Mouse (Mus musculus): ENCODE results near the gene Eef1a1. TPM values are rescaled to one million over a fixed set of nuclear protein-coding genes. Genes with fewer than 3 reads are reported as not detected.
"Not testable (repeated sequence)": the region's sequence is repeated elsewhere in the genome, so short reads cannot be mapped to it uniquely, and the experiment has no call there.

Eef1a1 gene
- polyA plus RNA-seq, 1 experiment from 2014 or later = 4,476 TPM

DNA sequence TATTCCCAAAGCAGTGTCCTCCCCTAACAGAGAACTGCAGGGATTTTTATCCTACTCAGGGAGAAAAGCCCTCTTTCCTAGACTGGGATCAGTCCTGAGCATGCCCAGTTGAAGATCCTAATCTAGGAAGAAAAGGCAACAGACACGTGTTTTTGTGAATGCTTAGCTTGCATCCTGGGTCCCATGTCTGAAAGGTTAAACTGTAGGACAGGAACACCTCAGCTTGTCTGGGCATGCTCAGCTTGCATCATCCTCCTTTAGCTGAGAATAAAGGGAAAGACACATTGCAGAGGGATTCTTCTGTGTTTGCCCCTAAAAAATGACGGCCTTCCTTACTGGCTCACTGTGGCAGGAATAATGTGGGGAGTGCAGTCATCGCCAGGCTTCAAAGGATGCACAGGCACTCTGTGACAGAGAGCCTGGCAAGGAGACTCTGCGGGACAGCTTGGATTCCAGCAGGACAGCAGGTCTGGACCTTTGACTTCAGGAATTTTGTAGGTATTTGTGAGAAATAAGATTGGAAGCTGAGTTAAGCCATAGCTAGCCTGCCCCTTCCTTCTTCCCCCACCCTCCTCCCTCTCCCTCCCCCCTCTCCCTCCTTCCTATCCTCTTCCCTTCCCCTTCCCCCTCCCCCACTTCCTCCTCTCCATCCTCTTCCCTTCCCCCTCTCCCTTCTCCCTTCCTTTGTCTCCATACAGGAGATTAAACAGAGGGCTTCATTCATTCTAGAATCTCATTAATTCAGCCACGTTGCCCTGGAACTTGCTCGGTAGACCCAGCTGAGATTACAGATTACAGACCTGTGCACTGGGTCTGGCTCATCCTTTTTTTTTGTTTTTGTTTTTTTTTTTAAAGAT, 14.5 kb upstream of the Eef1a1 start:
- WGBS = 14% methylated on average over 6 of the region's 6 CpGs
- no peaks in the 10 kb centered on the region for H3K36me3 ChIP-seq (ENCODE audit: control insufficient read depth, insufficient read depth, low read length)
- H3K9ac ChIP-seq (ENCODE audit: low read length) = no peak overlapping the region
- no peaks in the 10 kb centered on the region for H3K27me3 ChIP-seq (ENCODE audit: control insufficient read depth, insufficient read depth, low read depth, low read length)
- H3K9me3 ChIP-seq (ENCODE audit: control insufficient read depth, low read length) = no peaks in the 10 kb centered on the region
- H3K4me2 ChIP-seq (ENCODE audit: low read depth, low read length) = no peak overlapping the region
- no peak overlapping the region for H3K4me3 ChIP-seq (ENCODE audit: low read length)
- H3K27ac ChIP-seq (ENCODE audit: low read length) = no peak overlapping the region
- H3K4me1 ChIP-seq (replicated peaks; ENCODE audit: control insufficient read depth, insufficient read depth, low read length) = 0 out of 2 replicates have a peak, but pooled peaks cover 5% of the 10 kb centered on the region
- ATAC-seq (ENCODE audit: low read depth) = no peak

DNA sequence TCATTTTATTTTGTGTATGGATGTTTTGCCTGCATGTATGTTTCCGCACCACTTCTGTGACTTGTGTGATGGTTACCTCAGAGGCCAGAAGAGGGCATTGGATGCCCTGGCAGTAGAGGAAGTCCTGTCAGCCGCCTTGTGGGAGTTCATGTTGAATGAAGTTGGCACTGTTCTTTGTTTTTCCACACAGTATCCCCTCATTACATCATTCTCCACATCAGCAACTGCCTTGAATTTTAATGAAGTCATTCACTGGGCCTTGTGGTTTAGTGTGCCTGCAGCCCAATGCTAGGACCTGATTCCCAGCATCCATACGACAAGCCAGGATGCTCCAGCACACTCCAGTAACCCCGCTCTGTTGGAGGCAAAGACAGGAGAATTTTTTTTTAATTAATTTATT, 12.3 kb upstream of the Eef1a1 start:
- H3K27ac ChIP-seq (ENCODE audit: low read length) = no peak overlapping the region
- H3K36me3 ChIP-seq (ENCODE audit: control insufficient read depth, insufficient read depth, low read length) = no peaks in the 10 kb centered on the region
- H3K9me3 ChIP-seq (ENCODE audit: control insufficient read depth, low read length) = no peaks in the 10 kb centered on the region
- no peaks in the 10 kb centered on the region for H3K27me3 ChIP-seq (ENCODE audit: control insufficient read depth, insufficient read depth, low read depth, low read length)
- WGBS = 86% methylated on average over 4 of the region's 4 CpGs
- H3K4me1 ChIP-seq (replicated peaks; ENCODE audit: control insufficient read depth, insufficient read depth, low read length) = 0 out of 2 replicates have a peak, but pooled peaks cover 5% of the 10 kb centered on the region
- H3K9ac ChIP-seq (ENCODE audit: low read length) = no peak overlapping the region
- ATAC-seq (ENCODE audit: low read depth) = no peak
- H3K4me3 ChIP-seq (ENCODE audit: low read length) = no peak overlapping the region
- no peak overlapping the region for H3K4me2 ChIP-seq (ENCODE audit: low read depth, low read length)

DNA sequence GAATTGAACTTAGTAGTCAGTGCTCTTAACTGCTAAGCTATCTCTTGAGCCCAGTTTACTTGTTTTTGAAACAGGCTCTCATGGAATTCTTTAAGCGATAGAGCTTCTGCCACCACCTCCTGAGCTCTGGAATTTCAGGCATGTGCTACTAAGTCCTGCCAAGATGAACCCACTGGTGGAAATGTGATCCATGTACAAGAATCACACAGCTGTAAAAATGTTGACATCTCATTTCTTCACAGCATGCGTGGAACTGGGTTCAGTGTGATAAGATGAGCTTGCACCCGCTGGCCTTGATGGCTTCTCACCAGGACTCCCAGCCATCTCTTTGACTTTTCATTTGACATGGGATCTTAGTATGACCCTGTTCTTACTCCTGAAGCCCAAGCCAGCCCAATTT, 11.4 kb upstream of the Eef1a1 start:
- Histone ChIP-seq H3K4me2 (ENCODE audit: low read depth, low read length) (no peak overlapping the region), H3K4me3 (ENCODE audit: low read length) (no peak overlapping the region), H3K36me3 (ENCODE audit: control insufficient read depth, insufficient read depth, low read length) (no peaks in the 10 kb centered on the region), H3K9ac (ENCODE audit: low read length) (no peak overlapping the region), H3K4me1 (replicated peaks; ENCODE audit: control insufficient read depth, insufficient read depth, low read length) (0 out of 2 replicates have a peak, but pooled peaks cover 5% of the 10 kb centered on the region), H3K27me3 (ENCODE audit: control insufficient read depth, insufficient read depth, low read depth, low read length) (no peaks in the 10 kb centered on the region), H3K27ac (ENCODE audit: low read length) (no peak overlapping the region), H3K9me3 (ENCODE audit: control insufficient read depth, low read length) (no peaks in the 10 kb centered on the region)
- 36% methylated on average over 3 of the region's 3 CpGs for WGBS
- ATAC-seq (ENCODE audit: low read depth) = no peak

GRCm38 (mm10) chr9:78493171-78493570, 4.2 kb upstream of the Eef1a1 start:
- Histone ChIP-seq H3K4me1 (replicated peaks; ENCODE audit: control insufficient read depth, insufficient read depth, low read length) (peaks cover 3% of the 10 kb centered on the region; the same call in 1 of the 2 replicates), H3K9ac (ENCODE audit: low read length) (no peak overlapping the region), H3K27me3 (ENCODE audit: control insufficient read depth, insufficient read depth, low read depth, low read length) (no peaks in the 10 kb centered on the region), H3K4me2 (ENCODE audit: low read depth, low read length) (no peak overlapping the region), H3K27ac (ENCODE audit: low read length) (no peak overlapping the region), H3K4me3 (ENCODE audit: low read length) (no peak overlapping the region), H3K36me3 (ENCODE audit: control insufficient read depth, insufficient read depth, low read length) (no peaks in the 10 kb centered on the region), H3K9me3 (ENCODE audit: control insufficient read depth, low read length) (no peaks in the 10 kb centered on the region)
- ATAC-seq (ENCODE audit: low read depth) = no peak
- 78% methylated on average over 7 of the region's 7 CpGs for WGBS

- Histone ChIP-seq H3K4me2 (ENCODE audit: low read depth, low read length) (no peak overlapping the region), H3K4me3 (ENCODE audit: low read length) (no peak overlapping the region), H3K4me1 (replicated peaks; ENCODE audit: control insufficient read depth, insufficient read depth, low read length) (peaks cover 3% of the 10 kb centered on the region; the same call in 1 of the 2 replicates), H3K36me3 (ENCODE audit: control insufficient read depth, insufficient read depth, low read length) (no peaks in the 10 kb centered on the region), H3K9ac (ENCODE audit: low read length) (no peak overlapping the region), H3K27ac (ENCODE audit: low read length) (no peak overlapping the region), H3K27me3 (ENCODE audit: control insufficient read depth, insufficient read depth, low read depth, low read length) (no peaks in the 10 kb centered on the region), H3K9me3 (ENCODE audit: control insufficient read depth, low read length) (no peaks in the 10 kb centered on the region)
- no peak for ATAC-seq (ENCODE audit: low read depth)
- 88% methylated on average over 3 of the region's 3 CpGs for WGBS
These were observed 3.3 kb upstream of the Eef1a1 start for GRCm38 (mm10) chr9:78492254-78492653.

DNA sequence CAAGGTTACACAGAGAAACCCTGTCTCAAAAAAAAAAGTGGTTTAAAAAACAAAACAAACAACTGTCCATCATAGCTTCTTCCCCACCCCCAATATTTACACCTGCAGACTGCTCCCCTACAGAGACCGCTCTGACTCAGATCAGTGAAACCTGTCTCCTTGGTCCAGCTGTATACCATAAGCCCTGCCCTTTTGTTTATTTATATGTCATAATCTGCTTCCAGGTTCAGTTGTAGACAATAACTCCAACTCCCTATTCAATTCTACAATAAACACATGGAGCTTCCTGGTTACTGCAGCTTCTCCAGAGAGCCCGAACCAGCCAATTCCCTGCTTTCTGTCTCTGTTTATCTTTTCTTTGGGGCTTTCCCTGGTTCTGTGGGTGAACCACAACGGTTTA, 2.2 kb upstream of the Eef1a1 start:
- 45% methylated on average over 3 of the region's 3 CpGs for WGBS
- no peak overlapping the region for H3K9ac ChIP-seq (ENCODE audit: low read length)

DNA sequence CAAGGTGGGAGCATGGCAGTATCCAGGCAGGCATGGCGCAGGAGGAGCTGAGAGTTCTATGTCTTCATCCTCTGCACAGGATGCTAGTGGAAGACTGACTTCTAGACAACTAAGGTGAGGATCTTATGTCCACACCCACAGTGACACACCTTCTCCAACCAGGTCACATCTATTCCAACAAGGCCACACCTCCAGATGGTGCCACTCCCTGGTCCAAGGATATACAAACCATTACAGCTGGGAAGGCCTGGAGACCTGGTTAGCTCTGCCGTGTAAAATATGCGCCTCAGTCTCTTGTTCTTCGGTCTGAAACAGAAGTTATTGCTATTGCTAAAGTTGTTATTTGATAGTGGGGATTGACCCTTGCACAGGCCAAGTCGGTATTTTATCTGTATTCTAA, 930 bp downstream of the Eef1a1 start:
- not testable (repeated sequence) for ATAC-seq (ENCODE audit: low read depth); H3K27me3 ChIP-seq (ENCODE audit: control insufficient read depth, insufficient read depth, low read depth, low read length); H3K4me2 ChIP-seq (ENCODE audit: low read depth, low read length); H3K9ac ChIP-seq (ENCODE audit: low read length); H3K4me1 ChIP-seq (replicated peaks; ENCODE audit: control insufficient read depth, insufficient read depth, low read length); H3K36me3 ChIP-seq (ENCODE audit: control insufficient read depth, insufficient read depth, low read length); H3K27ac ChIP-seq (ENCODE audit: low read length); H3K4me3 ChIP-seq (ENCODE audit: low read length); H3K9me3 ChIP-seq (ENCODE audit: control insufficient read depth, low read length)
- WGBS = 91% methylated on average over 5 of the region's 5 CpGs

More for the DNA sequence above, 2.2 kb upstream of the Eef1a1 start:
- H3K4me3 ChIP-seq (ENCODE audit: low read length) = no peak overlapping the region
- H3K4me1 ChIP-seq (replicated peaks; ENCODE audit: control insufficient read depth, insufficient read depth, low read length) = peaks cover 3% of the 10 kb centered on the region; the same call in 1 of the 2 replicates
- H3K4me2 ChIP-seq (ENCODE audit: low read depth, low read length) = no peak overlapping the region
- H3K36me3 ChIP-seq (ENCODE audit: control insufficient read depth, insufficient read depth, low read length) = no peaks in the 10 kb centered on the region
- no peaks in the 10 kb centered on the region for H3K27me3 ChIP-seq (ENCODE audit: control insufficient read depth, insufficient read depth, low read depth, low read length)
- no peak overlapping the region for H3K27ac ChIP-seq (ENCODE audit: low read length)
- ATAC-seq (ENCODE audit: low read depth) = no peak; the same call in 1 of the 2 replicates
- no peaks in the 10 kb centered on the region for H3K9me3 ChIP-seq (ENCODE audit: control insufficient read depth, low read length)

- WGBS = 71% methylated on average over 3 of the region's 3 CpGs
- H3K9ac ChIP-seq (ENCODE audit: low read length) = no peak overlapping the region
- no peaks in the 10 kb centered on the region for H3K9me3 ChIP-seq (ENCODE audit: control insufficient read depth, low read length)
These were observed 4.3 kb downstream of the Eef1a1 start for GRCm38 (mm10) chr9:78484660-78485059.

GRCm38 (mm10) chr9:78482386-78482785, 6.6 kb downstream of the Eef1a1 start:
- 10% methylated on average over 3 of the region's 3 CpGs for WGBS
- peaks cover 10% of the 10 kb centered on the region for H3K4me1 ChIP-seq (replicated peaks; ENCODE audit: control insufficient read depth, insufficient read depth, low read length)
- H3K27me3 ChIP-seq (ENCODE audit: control insufficient read depth, insufficient read depth, low read depth, low read length) = no peaks in the 10 kb centered on the region
- H3K9me3 ChIP-seq (ENCODE audit: control insufficient read depth, low read length) = no peaks in the 10 kb centered on the region
- peak overlapping the region; percentile 79 for H3K9ac ChIP-seq (ENCODE audit: low read length)
- H3K36me3 ChIP-seq (ENCODE audit: control insufficient read depth, insufficient read depth, low read length) = peaks cover 17% of the 10 kb centered on the region
- peak overlapping the region; percentile 97 for H3K27ac ChIP-seq (ENCODE audit: low read length)
- peak overlapping the region; percentile 61 for H3K4me3 ChIP-seq (ENCODE audit: low read length)
- peak overlapping the region; percentile 60 for H3K4me2 ChIP-seq (ENCODE audit: low read depth, low read length)
- no peak for ATAC-seq (ENCODE audit: low read depth)

More at GRCm38 (mm10) chr9:78484660-78485059, 4.3 kb downstream of the Eef1a1 start:
- Histone ChIP-seq H3K4me2 (ENCODE audit: low read depth, low read length) (no peak overlapping the region), H3K4me3 (ENCODE audit: low read length) (no peak overlapping the region), H3K36me3 (ENCODE audit: control insufficient read depth, insufficient read depth, low read length) (no peaks in the 10 kb centered on the region), H3K27me3 (ENCODE audit: control insufficient read depth, insufficient read depth, low read depth, low read length) (no peaks in the 10 kb centered on the region), H3K27ac (ENCODE audit: low read length) (no peak overlapping the region), H3K4me1 (replicated peaks; ENCODE audit: control insufficient read depth, insufficient read depth, low read length) (peaks cover 7% of the 10 kb centered on the region)
- ATAC-seq (ENCODE audit: low read depth) = no peak

Measured in lung, embryonic 16.5 days (tissue).